ENCODE assay signal across 8 mouse cellular contexts in genomic region chr11:6472076-6472475, GRCm38 (mm10). TPM values are rescaled to one million over a fixed set of nuclear protein-coding genes. Genes with fewer than 3 reads are reported as not detected.
A peak's percentile ranks its signal among the peaks of the same experiment; 100 is the strongest.
DNase-seq lines count a peak whose midpoint lies in the region; ATAC-seq and TF ChIP-seq lines count a peak whose summit lies in the region.

No protein-coding gene starts in this region.

- H3K9ac ChIP-seq in heart, embryonic 12.5 days, result peak overlapping the region; percentile 76
- peak overlapping the region; percentile 99 for H3K9ac ChIP-seq in ES-Bruce4 (ENCODE audit: low read depth, poor library complexity, severe bottlenecking)

- intact Hi-C loops in heart, postnatal 25 days (cut with DNase I), result loop anchor here (2.0 kb wide), 1 partner anchor 25 kb away; no protein-coding TSS in a partner anchor

- ATAC-seq in heart, embryonic 12.5 days (ENCODE audit: insufficient number of reproducible peaks, low FRiP score), result no peak
- peak; percentile 31; the same call in 1 of the 2 replicates for ATAC-seq in granulocyte monocyte progenitor cell, adult 5-6 weeks (replicated peaks; ENCODE audit: poor library complexity, severe bottlenecking)
- no peak for ATAC-seq in megakaryocyte-erythroid progenitor cell, adult 5-6 weeks (replicated peaks; ENCODE audit: low FRiP score, low TSS enrichment, poor library complexity, severe bottlenecking)
- no peak for ATAC-seq in cerebellum, adult (ENCODE audit: insufficient number of reproducible peaks, low FRiP score, low TSS enrichment)

- peak overlapping the region; percentile 80 for H3K4me2 ChIP-seq in heart, embryonic 12.5 days

- H3K27ac ChIP-seq in heart, embryonic 12.5 days (ENCODE audit: poor library complexity, severe bottlenecking), result peak overlapping the region; percentile 86
- H3K27ac ChIP-seq in ES-Bruce4 (ENCODE audit: insufficient read depth, low read length), result no peak overlapping the region
- H3K27ac ChIP-seq in midbrain, embryonic 10.5 days (replicated peaks), result no peak overlapping the region

- H3K4me3 ChIP-seq in heart, embryonic 12.5 days, result peak overlapping the region; percentile 55
- no peak overlapping the region for H3K4me3 ChIP-seq in ES-Bruce4 (ENCODE audit: low read depth, low read length)
- peak overlapping the region; percentile 99 for H3K4me3 ChIP-seq in midbrain, embryonic 10.5 days

- DNase-seq in heart, postnatal 25 days (ENCODE audit: low spot score), result no peak
- DNase-seq in midbrain, embryonic 10.5 days (ENCODE audit: low spot score), result no peak
- no peak for DNase-seq in urinary bladder, postnatal 10 days (ENCODE audit: low spot score)

- TF ChIP-seq EP300 in ES-Bruce4 (IDR thresholded peaks at IDR 0.05; ENCODE audit: insufficient read depth, low read depth, low read length), result no peak

- H3K36me3 ChIP-seq in heart, embryonic 12.5 days, result peaks cover 6% of the 10 kb centered on the region
- peaks cover 51% of the 10 kb centered on the region for H3K36me3 ChIP-seq in ES-Bruce4 (ENCODE audit: control insufficient read depth, insufficient read depth, low read length, poor library complexity, severe bottlenecking)
- peaks cover 58% of the 10 kb centered on the region for H3K36me3 ChIP-seq in midbrain, embryonic 10.5 days

- H3K27me3 ChIP-seq in heart, embryonic 12.5 days (replicated peaks), result no peaks in the 10 kb centered on the region
- no peaks in the 10 kb centered on the region for H3K27me3 ChIP-seq in ES-Bruce4 (ENCODE audit: control insufficient read depth, insufficient read depth, low read length, poor library complexity, severe bottlenecking)
- H3K27me3 ChIP-seq in midbrain, embryonic 10.5 days (ENCODE audit: low read depth, poor library complexity, severe bottlenecking), result no peaks in the 10 kb centered on the region

- H3K4me1 ChIP-seq in heart, embryonic 12.5 days (replicated peaks), result peaks cover 19% of the 10 kb centered on the region
- H3K4me1 ChIP-seq in ES-Bruce4 (ENCODE audit: control insufficient read depth, insufficient read depth, low read length), result no peaks in the 10 kb centered on the region
- H3K4me1 ChIP-seq in midbrain, embryonic 10.5 days, result peaks cover 57% of the 10 kb centered on the region

- TF ChIP-seq CTCF in ES-Bruce4 (IDR thresholded peaks at IDR 0.05; ENCODE audit: low read depth, low read length), result no peak

- no peaks in the 10 kb centered on the region for H3K9me3 ChIP-seq in heart, embryonic 12.5 days (replicated peaks)
- H3K9me3 ChIP-seq in ES-Bruce4 (replicated peaks; ENCODE audit: control insufficient read depth, insufficient read depth, low read length, poor library complexity, severe bottlenecking), result no peaks in the 10 kb centered on the region
- H3K9me3 ChIP-seq in midbrain, embryonic 10.5 days (replicated peaks), result no peaks in the 10 kb centered on the region

- no peak for TF ChIP-seq POLR2A in ES-Bruce4 (IDR thresholded peaks at IDR 0.05; ENCODE audit: insufficient read depth, low read length)

RNA-seq across cellular contexts. Expression of gene Purb, which starts 3.6 kb away (rescaled TPM):
- polyA plus RNA-seq in heart, embryonic 12.5 days (2016; fragmentation: Nextera tagmentation; extraction: Ambion mirVana), result 29.8 and 32.6 TPM in 2 replicates
- total RNA-seq in heart, postnatal 25 days (2021), result 10 to 100 TPM; 34.4 to 36.8 TPM
- polyA plus RNA-seq in ES-Bruce4 (2011; ENCODE audit: insufficient read depth, insufficient read length, low read depth, missing spikeins), result 49.8 and 52.0 TPM in 2 replicates
- total RNA-seq in granulocyte monocyte progenitor cell, adult 5-6 weeks (2014; fragmentation: Nextera tagmentation), result 29.3 and 36.4 TPM in 2 replicates
- 35.7 and 43.4 TPM in 2 replicates for total RNA-seq in granulocyte monocyte progenitor cell, adult 5-6 weeks (2017)
- 15.1 and 15.5 TPM in 2 replicates for polyA plus RNA-seq in midbrain, embryonic 10.5 days (2016; fragmentation: Nextera tagmentation; extraction: Ambion mirVana)
- 43.7 and 49.9 TPM in 2 replicates for total RNA-seq in megakaryocyte-erythroid progenitor cell, adult 5-6 weeks (2014; fragmentation: Nextera tagmentation)
- total RNA-seq in megakaryocyte-erythroid progenitor cell, adult 5-6 weeks (2017), result 60.5 and 70.9 TPM in 2 replicates

RNA-seq across cellular contexts. Expression of gene H2afv, which starts 27.8 kb away (rescaled TPM):
- polyA plus RNA-seq in heart, embryonic 12.5 days (2016; fragmentation: Nextera tagmentation; extraction: Ambion mirVana), result 306 TPM in 2 replicates
- total RNA-seq in heart, postnatal 25 days (2021), result 10 to 100 TPM; 67.7 to 69.4 TPM
- polyA plus RNA-seq in ES-Bruce4 (2011; ENCODE audit: insufficient read depth, insufficient read length, low read depth, missing spikeins), result 200 and 218 TPM in 2 replicates
- 152 and 264 TPM in 2 replicates for total RNA-seq in granulocyte monocyte progenitor cell, adult 5-6 weeks (2014; fragmentation: Nextera tagmentation)
- 119 and 143 TPM in 2 replicates for total RNA-seq in granulocyte monocyte progenitor cell, adult 5-6 weeks (2017)
- polyA plus RNA-seq in midbrain, embryonic 10.5 days (2016; fragmentation: Nextera tagmentation; extraction: Ambion mirVana), result 961 and 1,033 TPM in 2 replicates
- total RNA-seq in megakaryocyte-erythroid progenitor cell, adult 5-6 weeks (2014; fragmentation: Nextera tagmentation), result 144 and 178 TPM in 2 replicates
- 85.9 and 103 TPM in 2 replicates for total RNA-seq in megakaryocyte-erythroid progenitor cell, adult 5-6 weeks (2017)

RNA-seq across cellular contexts. Expression of gene Myo1g, which starts 48.7 kb away (rescaled TPM):
- polyA plus RNA-seq in heart, embryonic 12.5 days (2016; fragmentation: Nextera tagmentation; extraction: Ambion mirVana), result 0.23 and 0.60 TPM in 2 replicates
- 1 to 10 TPM; 1.5 to 2.4 TPM for total RNA-seq in heart, postnatal 25 days (2021)
- polyA plus RNA-seq in ES-Bruce4 (2011; ENCODE audit: insufficient read depth, insufficient read length, low read depth, missing spikeins), result 0.36 and 1.1 TPM in 2 replicates
- 84.4 and 96.4 TPM in 2 replicates for total RNA-seq in granulocyte monocyte progenitor cell, adult 5-6 weeks (2014; fragmentation: Nextera tagmentation)
- 47.8 and 57.4 TPM in 2 replicates for total RNA-seq in granulocyte monocyte progenitor cell, adult 5-6 weeks (2017)
- 0.86 and 0.87 TPM in 2 replicates for polyA plus RNA-seq in midbrain, embryonic 10.5 days (2016; fragmentation: Nextera tagmentation; extraction: Ambion mirVana)
- total RNA-seq in megakaryocyte-erythroid progenitor cell, adult 5-6 weeks (2014; fragmentation: Nextera tagmentation), result 7.3 and 16.1 TPM in 2 replicates
- 5.4 and 8.6 TPM in 2 replicates for total RNA-seq in megakaryocyte-erythroid progenitor cell, adult 5-6 weeks (2017)

RNA-seq across cellular contexts. Expression of gene Ppia, which starts 56.8 kb away (rescaled TPM):
- 4,539 and 4,606 TPM in 2 replicates for polyA plus RNA-seq in heart, embryonic 12.5 days (2016; fragmentation: Nextera tagmentation; extraction: Ambion mirVana)
- 100 to 1,000 TPM; 316 to 357 TPM for total RNA-seq in heart, postnatal 25 days (2021)
- polyA plus RNA-seq in ES-Bruce4 (2011; ENCODE audit: insufficient read depth, insufficient read length, low read depth, missing spikeins), result 2,132 and 2,301 TPM in 2 replicates
- 4,322 and 4,754 TPM in 2 replicates for total RNA-seq in granulocyte monocyte progenitor cell, adult 5-6 weeks (2014; fragmentation: Nextera tagmentation)
- total RNA-seq in granulocyte monocyte progenitor cell, adult 5-6 weeks (2017), result 1,769 and 2,269 TPM in 2 replicates
- 5,494 and 6,336 TPM in 2 replicates for polyA plus RNA-seq in midbrain, embryonic 10.5 days (2016; fragmentation: Nextera tagmentation; extraction: Ambion mirVana)
- total RNA-seq in megakaryocyte-erythroid progenitor cell, adult 5-6 weeks (2014; fragmentation: Nextera tagmentation), result 3,823 and 4,304 TPM in 2 replicates
- total RNA-seq in megakaryocyte-erythroid progenitor cell, adult 5-6 weeks (2017), result 1,965 and 1,971 TPM in 2 replicates
